Mouse (Mus musculus) thymus, postnatal 36 days (tissue): ENCODE data around the gene Tbx15.

ENCODE experiments used
- DNase-seq, 2 experiments: peaks; one replicate each; pipeline ENCODE4 v3.0.0; 2022; ENCODE audit warnings: mixed read lengths in 2 of 2

Tbx15 gene

GRCm38 (mm10) chr3:99240213-99240720 lies at the start of gene Tbx15:
Tbx15 (plus strand) TSS chr3:99240381.
- DNase-seq: no peak

- DNase-seq: peak; percentile 29 to 53
Observed at GRCm38 (mm10) chr3:99193576-99193975, 46.6 kb upstream of the Tbx15 start.

DNA sequence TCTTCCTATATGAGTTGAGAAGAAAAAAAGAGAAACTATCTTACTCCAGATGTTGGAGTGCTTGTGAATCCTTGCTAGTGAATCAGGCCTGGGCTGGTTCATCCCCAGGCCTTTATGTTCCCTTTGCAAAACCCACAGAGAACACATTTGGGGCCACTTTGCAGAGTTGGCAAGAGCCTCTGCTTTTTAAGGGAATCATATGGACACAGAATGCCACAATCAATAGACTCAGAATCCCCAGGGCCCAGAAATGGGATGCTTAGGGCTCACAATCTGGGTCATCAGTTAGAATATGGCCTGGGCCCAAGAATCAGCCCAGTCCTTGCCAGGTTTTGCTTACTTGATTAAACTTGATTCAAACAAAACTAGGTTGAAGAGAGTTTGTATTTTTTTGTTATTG lies 36.9 kb upstream of the Tbx15 start:
- DNase-seq: no peak

GRCm38 (mm10) chr3:99208416-99208815 lies 31.8 kb upstream of the Tbx15 start:
- DNase-seq: no peak

GRCm38 (mm10) chr3:99211105-99211698 lies 29.0 kb upstream of the Tbx15 start:
- DNase-seq: no peak

- no peak for DNase-seq
Observed at GRCm38 (mm10) chr3:99227807-99228206, 12.4 kb upstream of the Tbx15 start.

DNA sequence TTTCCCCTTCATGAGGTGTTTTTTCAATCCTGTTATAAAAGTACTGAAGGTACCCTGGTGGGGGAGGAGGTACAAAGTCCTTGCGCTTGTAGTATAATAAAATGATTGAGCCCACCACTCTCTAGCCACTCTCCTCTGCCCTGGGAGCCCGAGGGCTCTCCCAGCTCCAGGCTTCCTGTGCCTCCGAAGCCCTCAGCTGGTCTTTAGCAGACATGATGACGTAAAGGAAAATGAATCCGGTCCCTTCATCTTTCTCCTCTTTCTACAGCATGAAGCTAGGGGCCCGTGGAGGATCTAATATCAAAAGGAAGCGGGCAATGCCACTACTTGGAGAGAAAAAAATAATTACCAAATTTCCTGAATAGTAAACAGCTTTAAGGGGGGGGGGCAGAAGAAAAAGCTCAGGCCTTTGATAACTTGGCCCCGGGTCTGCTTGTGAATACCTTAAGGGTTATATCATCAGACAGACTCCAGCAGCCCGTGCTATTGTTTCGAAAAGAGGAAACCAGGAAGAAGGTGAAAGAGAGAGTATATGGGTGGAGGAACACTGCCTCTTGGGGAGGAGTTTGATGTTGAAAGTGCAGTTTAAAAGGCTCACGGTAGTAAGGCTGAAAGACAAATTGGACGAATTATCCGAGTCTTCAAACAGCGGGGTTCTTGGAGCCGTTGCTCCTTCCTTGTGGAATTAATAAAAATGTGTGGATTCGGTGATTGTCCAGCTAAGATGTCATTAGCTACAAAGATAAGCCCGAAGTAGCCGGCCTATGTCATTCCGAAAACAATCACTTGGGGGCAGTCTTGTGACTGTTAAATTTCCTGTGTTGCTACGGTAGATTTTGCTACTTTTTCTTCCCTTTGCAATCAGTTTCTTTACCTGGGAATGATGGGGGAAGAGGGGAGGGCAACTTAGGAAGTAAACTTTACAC lies 6.5 kb upstream of the Tbx15 start:
- DNase-seq: peak; percentile 34 to 65

- no peak for DNase-seq
Observed at GRCm38 (mm10) chr3:99234319-99234869, 5.8 kb upstream of the Tbx15 start.

GRCm38 (mm10) chr3:99235116-99235803 lies 4.9 kb upstream of the Tbx15 start:
- DNase-seq: no peak

GRCm38 (mm10) chr3:99235804-99236755 lies 4.1 kb upstream of the Tbx15 start:
- no peak for DNase-seq

DNA sequence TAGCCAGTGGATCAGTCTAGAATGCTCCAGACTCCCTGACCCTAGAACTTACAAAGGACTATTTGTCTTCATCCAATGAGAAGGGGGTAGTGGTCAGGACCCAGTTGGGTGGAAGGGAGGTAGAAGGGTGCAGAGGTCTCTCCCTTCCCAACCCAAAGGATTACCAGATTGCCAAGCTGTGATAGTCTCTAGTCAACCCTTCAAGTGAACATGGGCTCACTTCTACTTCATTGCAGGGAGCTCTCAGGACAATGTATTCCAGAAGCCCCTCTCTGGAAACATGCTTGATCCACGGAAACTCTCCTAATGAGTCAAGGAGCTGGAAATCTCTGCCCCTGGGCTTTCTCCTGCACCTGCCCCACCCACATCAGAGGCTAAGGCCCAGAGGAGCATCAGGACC lies 1.5 kb upstream of the Tbx15 start:
- DNase-seq: no peak

- DNase-seq: no peak
Observed at GRCm38 (mm10) chr3:99239301-99240045, 708 bp upstream of the Tbx15 start.

DNA sequence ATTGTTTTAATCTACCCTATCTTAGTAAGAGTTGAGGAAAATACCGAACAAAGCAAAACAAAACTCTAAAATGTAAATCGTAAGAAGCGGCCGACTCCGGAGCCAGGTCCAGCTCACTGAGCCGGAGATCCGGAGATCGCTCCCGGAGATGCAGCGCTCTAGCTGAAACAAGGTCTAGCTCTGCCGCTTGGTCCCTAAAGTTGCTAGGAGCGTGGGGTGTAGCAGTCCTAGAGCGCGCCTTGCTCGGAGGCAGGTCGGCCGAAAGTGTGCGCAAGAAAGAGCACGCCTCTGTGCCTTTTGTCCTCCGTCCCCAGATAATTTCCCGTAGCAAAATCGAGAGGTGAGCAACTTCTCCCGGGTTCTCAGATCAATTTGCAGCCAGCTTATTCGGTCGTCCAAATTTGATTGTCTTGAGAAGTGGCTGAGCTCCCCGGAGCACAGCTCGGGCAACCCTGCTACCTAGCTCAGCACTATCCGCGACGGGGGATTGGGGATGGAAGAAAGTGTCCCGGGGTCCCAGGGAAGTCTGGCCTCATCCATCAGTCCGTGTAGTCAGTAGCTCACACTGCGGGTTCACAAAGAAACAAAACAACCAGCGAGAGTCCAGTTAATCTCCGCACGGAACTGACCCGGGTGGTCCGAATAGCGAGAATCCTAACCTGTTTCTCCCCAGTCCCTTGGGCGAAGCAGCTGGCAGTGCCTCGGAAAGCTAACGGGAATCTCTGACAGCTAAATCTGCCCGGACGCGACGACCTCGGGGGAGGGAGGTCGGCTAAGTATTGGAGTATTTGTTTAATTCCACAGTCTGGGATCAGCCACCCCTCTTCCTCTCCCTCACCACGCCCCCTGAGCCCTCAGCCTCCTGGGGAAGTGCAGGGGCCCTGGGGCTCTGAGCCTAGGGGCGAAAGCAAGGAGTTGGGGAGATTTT lies 894 bp downstream of the Tbx15 start:
- DNase-seq: no peak

DNA sequence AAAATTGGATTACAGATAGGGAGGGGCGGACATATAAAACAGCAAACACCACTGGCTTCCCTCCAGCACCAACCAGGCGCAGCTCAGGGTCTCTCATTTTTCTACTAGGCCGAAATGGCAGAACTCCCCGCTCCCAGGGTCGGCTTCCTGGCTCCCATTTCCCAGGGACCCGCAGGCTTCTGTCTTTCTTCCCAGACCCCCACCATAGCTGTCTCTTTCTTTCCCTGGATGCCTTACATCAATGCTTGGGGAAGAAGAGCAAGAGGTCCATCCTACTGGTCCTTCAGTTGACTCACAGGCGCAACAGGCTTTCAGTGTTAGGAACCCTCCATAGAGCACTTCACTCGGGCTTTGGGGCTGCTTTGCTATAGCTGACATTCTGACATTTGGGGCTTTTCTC lies 2.3 kb downstream of the Tbx15 start:
- DNase-seq: no peak

DNA sequence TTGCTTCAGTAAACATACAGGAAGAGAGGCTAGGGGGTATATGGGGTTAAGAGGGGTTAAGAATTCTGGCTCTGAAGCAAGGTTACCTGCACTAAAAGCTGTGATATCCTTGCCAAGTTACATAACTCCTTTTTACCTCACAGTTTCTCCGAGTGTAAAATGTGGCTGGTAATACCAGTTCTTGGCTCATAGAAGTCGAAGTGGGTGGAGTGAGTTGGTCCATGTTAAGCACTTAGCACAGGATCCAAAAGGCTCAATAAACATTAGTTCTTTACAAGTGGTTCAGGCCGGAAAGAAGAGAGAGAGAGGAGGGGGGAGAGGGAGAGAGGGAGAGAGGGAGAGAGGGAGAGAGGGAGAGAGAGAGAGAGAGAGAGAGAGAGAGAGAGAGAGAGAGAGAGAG lies 5.2 kb downstream of the Tbx15 start:
- DNase-seq: no peak

DNA sequence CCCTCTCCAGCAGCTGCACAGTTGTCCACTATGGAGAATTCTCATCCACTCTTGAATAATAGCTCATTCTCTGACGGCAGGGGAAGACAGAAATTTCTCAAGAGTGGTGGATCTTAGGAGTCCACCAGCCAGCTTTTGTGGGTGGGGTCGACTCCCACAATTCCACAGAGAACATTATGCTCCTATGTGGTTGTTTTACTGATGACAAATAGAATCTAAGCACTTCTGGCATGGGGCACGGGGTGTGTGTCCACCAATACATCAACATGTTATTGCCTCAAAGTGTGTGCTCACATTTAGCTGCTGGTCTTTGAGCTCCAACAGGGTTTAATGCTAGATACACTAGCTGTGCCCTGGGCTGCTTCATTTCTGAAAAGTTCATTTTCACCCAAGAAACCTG lies 6.4 kb downstream of the Tbx15 start:
- DNase-seq: no peak

- no peak for DNase-seq
Observed at GRCm38 (mm10) chr3:99247586-99247985, 7.4 kb downstream of the Tbx15 start.

DNA sequence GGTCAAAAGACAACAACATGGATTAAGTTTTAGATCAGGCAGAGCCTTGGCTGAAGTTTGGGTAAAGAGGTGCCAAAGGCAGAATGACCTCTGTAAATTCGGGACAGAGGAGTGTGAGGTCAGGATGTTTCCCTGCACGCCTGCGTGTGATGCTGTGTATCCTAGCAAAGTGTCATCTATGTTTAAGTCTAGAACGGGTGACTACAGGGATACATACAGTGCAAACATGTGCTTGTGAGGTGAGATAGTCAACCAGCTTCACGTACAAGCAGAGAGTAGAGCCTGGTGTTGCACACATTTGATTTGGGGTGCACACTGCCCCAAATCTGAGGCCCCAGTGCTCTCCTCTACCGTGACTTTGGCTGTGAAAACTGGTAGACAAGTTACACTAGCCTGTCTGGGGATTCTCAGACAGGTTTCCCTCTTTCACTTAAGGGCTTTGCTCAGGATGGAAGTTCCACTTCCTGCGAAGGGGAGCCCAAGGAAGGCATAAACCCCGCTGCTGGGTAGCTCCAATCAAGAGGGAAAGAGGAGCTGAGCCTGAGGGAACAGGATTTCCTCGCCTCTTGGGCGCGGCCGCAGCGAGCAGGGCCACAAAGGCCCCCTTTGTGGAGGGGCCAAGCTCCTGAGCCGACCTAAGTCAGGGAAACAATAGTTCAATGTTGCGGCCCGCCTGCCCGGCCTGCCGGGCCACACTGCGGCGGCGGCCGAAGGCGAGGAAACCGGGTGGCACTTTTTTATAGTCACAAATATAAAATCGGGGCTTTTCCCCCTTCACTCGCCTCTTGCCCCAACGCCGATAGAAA lies 8.0 kb downstream of the Tbx15 start:
- DNase-seq: no peak
